Mouse (Mus musculus) natural killer cell, adult 2 months (primary cell): ENCODE results near the gene Gpr33.

Experiments used
- DNase-seq, 2 experiments: peaks; one replicate each; pipeline ENCODE4 v3.0.0; 2022; ENCODE audit warnings: low spot score in 2 of 2

The Gpr33 gene

GRCm38 (mm10) chr12:51985163-51985748 is 42.6 kb downstream of the Gpr33 start:
- DNase-seq, result no peak

- DNase-seq, result no peak
Observed at GRCm38 (mm10) chr12:51983625-51984024, 44.2 kb downstream of the Gpr33 start.

DNA sequence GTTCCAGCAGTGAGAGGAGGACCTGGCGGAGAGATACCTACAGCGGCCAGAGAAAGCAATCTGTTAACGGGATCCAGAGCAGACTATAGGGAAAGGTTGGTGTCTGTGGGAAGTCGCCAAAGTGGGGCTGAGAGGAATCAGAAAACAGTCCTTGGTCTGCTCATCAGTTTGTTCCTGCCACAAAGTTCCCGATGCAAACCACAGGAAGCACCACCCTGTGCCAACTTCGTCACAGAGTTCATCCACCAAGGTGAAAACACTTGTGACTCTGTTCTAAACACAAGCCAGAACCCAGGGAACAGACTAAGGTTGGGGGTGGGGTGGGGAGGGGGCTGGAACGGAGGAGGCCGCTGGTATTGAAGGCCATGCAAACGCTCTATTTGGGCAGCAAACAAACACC is 51.3 kb downstream of the Gpr33 start:
- peak in 1 of 2 experiments; percentile 7 for DNase-seq

DNA sequence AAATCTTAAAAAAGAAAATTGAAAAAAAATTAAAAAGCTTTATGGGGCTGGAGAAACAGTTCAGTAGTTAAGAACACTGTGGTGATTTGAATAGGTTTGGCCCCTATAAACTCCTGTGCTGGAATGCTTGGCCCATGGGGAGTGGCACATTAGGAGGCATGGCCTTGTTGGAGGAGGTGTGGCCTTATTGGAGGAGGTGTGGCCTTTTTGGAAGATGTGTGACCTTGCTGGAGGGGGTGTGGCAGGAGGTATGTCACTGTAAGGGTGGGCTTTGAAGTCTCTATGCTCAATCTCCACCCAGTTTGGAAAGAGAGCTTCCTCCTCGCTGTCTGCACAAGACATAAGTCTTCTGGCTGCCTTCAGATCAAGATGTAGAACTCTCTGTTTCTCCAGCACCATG is 53.5 kb downstream of the Gpr33 start:
- DNase-seq, result no peak
